Mouse (Mus musculus): ENCODE data around the gene Igtp.
A peak's percentile ranks its signal among the peaks of the same experiment; 100 is the strongest.

- TF ChIP-seq POLR2A (IDR thresholded peaks at IDR 0.05; ENCODE audit: borderline replicate concordance, extremely low read depth, insufficient read depth, insufficient read length, poor library complexity, severe bottlenecking) (no peak), CTCF (IDR thresholded peaks at IDR 0.05; ENCODE audit: borderline replicate concordance, extremely low read depth, insufficient read depth, insufficient read length) (peak; percentile 78; the same call in 1 of the 2 replicates)
Measured at GRCm38 (mm10) chr11:58179563-58179962, 19.8 kb upstream of the Igtp start.
